Mouse (Mus musculus) naive thymus-derived CD4-positive, alpha-beta T cell, adult 2 months (primary cell): Measurements from ENCODE around the gene Olfml3.
A peak's percentile ranks its signal among the peaks of the same experiment; 100 is the strongest.

ENCODE experiments used
- DNase-seq: peaks from one replicate; pipeline ENCODE4 v3.0.0-alpha.2; 2011; ENCODE audit warnings: low read depth

The Olfml3 gene

GRCm38 (mm10) chr3:103739329-103739728 lies 1.5 kb upstream of the Olfml3 start, which contains the start of gene Gm10964:
Gm10964 (plus strand) TSS chr3:103739366.
- no peak for DNase-seq

GRCm38 (mm10) chr3:103737061-103737754 lies 593 bp downstream of the Olfml3 start:
- DNase-seq, result no peak

- no peak for DNase-seq
Measured at GRCm38 (mm10) chr3:103735776-103736600, 1.8 kb downstream of the Olfml3 start.

GRCm38 (mm10) chr3:103734696-103735519 lies 2.9 kb downstream of the Olfml3 start:
- DNase-seq, result no peak

GRCm38 (mm10) chr3:103733799-103734695 lies 3.8 kb downstream of the Olfml3 start:
- no peak for DNase-seq

GRCm38 (mm10) chr3:103733176-103733575 lies 4.6 kb downstream of the Olfml3 start:
- no peak for DNase-seq

- DNase-seq, result no peak
Measured at GRCm38 (mm10) chr3:103732116-103732515, 5.7 kb downstream of the Olfml3 start.

- DNase-seq, result no peak
Measured at GRCm38 (mm10) chr3:103729850-103730249, 8.0 kb downstream of the Olfml3 start.

GRCm38 (mm10) chr3:103727813-103728326 lies 9.9 kb downstream of the Olfml3 start:
- no peak for DNase-seq

GRCm38 (mm10) chr3:103726642-103727041 lies 11.2 kb downstream of the Olfml3 start:
- no peak for DNase-seq

- DNase-seq, result no peak
Measured at GRCm38 (mm10) chr3:103724137-103724536, 13.7 kb downstream of the Olfml3 start.

GRCm38 (mm10) chr3:103718728-103719127 lies 19.1 kb downstream of the Olfml3 start:
- no peak for DNase-seq

GRCm38 (mm10) chr3:103716774-103717760 lies 20.7 kb downstream of the Olfml3 start:
- no peak for DNase-seq

- DNase-seq, result peak; percentile 25
Measured at GRCm38 (mm10) chr3:103715762-103716693, 21.8 kb downstream of the Olfml3 start.

GRCm38 (mm10) chr3:103714942-103715341 lies 22.9 kb downstream of the Olfml3 start:
- DNase-seq, result peak; percentile 24

- peak; percentile 14 for DNase-seq
Measured at GRCm38 (mm10) chr3:103714236-103714875, 23.4 kb downstream of the Olfml3 start.

GRCm38 (mm10) chr3:103712196-103712595 lies 25.6 kb downstream of the Olfml3 start:
- no peak for DNase-seq

- no peak for DNase-seq
Measured at GRCm38 (mm10) chr3:103709470-103710040, 28.2 kb downstream of the Olfml3 start.
